In the genomic region with DNA sequence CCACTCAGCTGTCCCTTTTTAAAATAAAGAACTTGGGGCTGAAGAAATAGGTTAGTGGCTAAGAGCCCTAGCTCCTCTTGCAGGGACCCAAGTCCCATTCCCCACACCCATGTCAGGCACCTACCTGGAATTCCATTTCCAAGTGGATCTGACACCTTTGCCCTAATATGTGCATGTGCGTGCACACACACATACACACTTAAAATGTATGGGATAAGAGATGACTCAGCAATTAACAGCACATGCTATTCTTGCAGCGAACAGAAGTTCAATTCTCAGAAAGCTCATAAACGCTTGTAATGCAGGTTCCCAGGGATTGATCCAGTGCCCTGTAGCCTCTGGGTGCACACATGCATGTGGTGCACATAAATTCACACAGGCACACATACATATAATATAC, we compare ENCODE assay signal across 27 mouse cellular contexts. TPM values are rescaled to one million over a fixed set of nuclear protein-coding genes. Genes with fewer than 3 reads are reported as not detected.
DNase-seq lines count a peak whose midpoint lies in the region; ATAC-seq and TF ChIP-seq lines count a peak whose summit lies in the region.
"Had no signal": no experiment of that assay in that cellular context is flagged by ENCODE, and none has a peak within 500 bp of the region (broad histone marks: within the 10 kb centered on the region; RNA-seq: fewer than 3 reads in every experiment).

No protein-coding gene starts in this region.

- intact Hi-C loops in heart, postnatal 36 days (cut with DNase I), result no loop called here

- in situ Hi-C loops in CH12.LX (cut with MboI; ENCODE audit: low pct_ligation_motif_present, low pct_unique_long_range_greater_than_20kb, low sequenced_read_pairs), result loop anchor here (10.0 kb wide), 1 partner anchor 55 kb away; no protein-coding TSS in a partner anchor
- in situ Hi-C loops in ES-E14 (cut with MboI; ENCODE audit: low sequenced_read_pairs in 2 of 2, unreplicated experiment in 2 of 2), result no loop called here

- no peak overlapping the region for H3K27ac ChIP-seq in heart, embryonic 10.5 days
- H3K27ac ChIP-seq in CH12.LX (ENCODE audit: insufficient read depth, low read depth), result no peak overlapping the region
- H3K27ac ChIP-seq in ES-E14 (ENCODE audit: insufficient read depth, low read depth, low read length, poor library complexity, severe bottlenecking), result no peak overlapping the region
- no peak overlapping the region for H3K27ac ChIP-seq in MEL (ENCODE audit: control insufficient read depth, low read depth, low read length)

- H3K4me1 ChIP-seq in heart, embryonic 10.5 days, result peaks cover 13% of the 10 kb centered on the region
- peaks cover 3 to 15% of the 10 kb centered on the region in 2 experiments; a peak in 2 of 4 replicates for H3K4me1 ChIP-seq in CH12.LX (ENCODE audit: control insufficient read depth in 1 of 2, insufficient read depth in 2 of 2)
- H3K4me1 ChIP-seq in ES-E14 (ENCODE audit: control insufficient read depth in 2 of 2, insufficient read depth in 2 of 2, low read length in 2 of 2, poor library complexity in 1 of 2), result peaks cover 0 to 4% of the 10 kb centered on the region in 2 experiments; a peak in 1 of 4 replicates
- no peaks in the 10 kb centered on the region for H3K4me1 ChIP-seq in MEL (ENCODE audit: control insufficient read depth in 1 of 2, insufficient read depth in 2 of 2, low read length in 2 of 2)

- H3K9ac ChIP-seq in CH12.LX (ENCODE audit: insufficient read depth, low read depth) (no peak overlapping the region), ES-E14 (ENCODE audit: insufficient read depth, low read depth, low read length, poor library complexity, severe bottlenecking) (no peak overlapping the region), MEL (ENCODE audit: control insufficient read depth, low read depth, low read length, poor library complexity, severe bottlenecking) (no peak overlapping the region)

- H3K79me2 ChIP-seq in CH12.LX (replicated peaks; ENCODE audit: control insufficient read depth, extremely low read depth, insufficient read depth, poor library complexity, severe bottlenecking) (no peaks in the 10 kb centered on the region), MEL (ENCODE audit: control insufficient read depth, insufficient read depth, low read length, poor library complexity) (no peaks in the 10 kb centered on the region)

- DNase-seq in heart, embryonic 10.5 days (ENCODE audit: low spot score), result peak; percentile 56
- DNase-seq in heart, postnatal 36 days, result no peak
- DNase-seq in CH12.LX (ENCODE audit: extremely low read depth) (no peak), ES-E14 (ENCODE audit: low read depth, low spot score) (no peak), MEL (ENCODE audit: low read depth, low spot score) (no peak)
- no peak for DNase-seq in embryo, embryonic 10 days (ENCODE audit: low spot score)
- DNase-seq in cerebellum, adult 9-11 months, result no peak
- DNase-seq: adrenal gland, adult 2 months; adrenal gland, adult 8-10 months; adrenal gland, postnatal 10 days; adrenal gland, postnatal 14 days; adrenal gland, postnatal 25 days; adrenal gland, postnatal 36 days; B cell, adult 2 months; cerebellum, adult 11 months; cerebellum, adult 11-12 months; cerebellum, adult 18-20 months; cerebellum, adult 2 months; cerebellum, adult 8-10 months had no signal

- TF ChIP-seq RAD21 in CH12.LX (IDR thresholded peaks at IDR 0.05; ENCODE audit: low read depth, low read length), result no peak
- no peak for TF ChIP-seq RAD21 in MEL (IDR thresholded peaks at IDR 0.05; ENCODE audit: low read depth, low read length)

- H3K36me3 ChIP-seq in heart, embryonic 10.5 days, result peaks cover 31% of the 10 kb centered on the region
- H3K36me3 ChIP-seq in CH12.LX (replicated peaks in 1 of 2; ENCODE audit: control insufficient read depth in 1 of 2, insufficient read depth in 1 of 2, low read length in 1 of 2) (peaks cover 16 to 48% of the 10 kb centered on the region in 2 experiments), ES-E14 (ENCODE audit: control insufficient read depth, insufficient read depth, low read length, poor library complexity, severe bottlenecking) (peaks cover 14% of the 10 kb centered on the region), MEL (ENCODE audit: control insufficient read depth in 1 of 2, insufficient read depth in 2 of 2, low read length in 2 of 2) (no peaks in the 10 kb centered on the region)

- H3K27me3 ChIP-seq in heart, embryonic 10.5 days (ENCODE audit: insufficient read depth, poor library complexity, severe bottlenecking), result no peaks in the 10 kb centered on the region
- H3K27me3 ChIP-seq in CH12.LX (replicated peaks), result no peaks in the 10 kb centered on the region
- no peaks in the 10 kb centered on the region for H3K27me3 ChIP-seq in MEL (ENCODE audit: control insufficient read depth in 1 of 2, insufficient read depth in 2 of 2, low read length in 2 of 2)
- H3K27me3 ChIP-seq: Patski had no signal

- ATAC-seq in erythroblast, adult 5-6 weeks (replicated peaks; ENCODE audit: low FRiP score, poor library complexity, severe bottlenecking), result no peak
- ATAC-seq: activated CD4-positive, CD25-positive, alpha-beta regulatory T cell, adult 4 months; CD4-positive, CD25-positive, alpha-beta regulatory T cell, adult 4 months; Patski had no signal

- no peak for TF ChIP-seq EP300 in CH12.LX (IDR thresholded peaks at IDR 0.05; ENCODE audit: low read length)
- no peak for TF ChIP-seq EP300 in MEL (IDR thresholded peaks at IDR 0.05; ENCODE audit: low read depth in 1 of 2, low read length in 2 of 2)

- no peak overlapping the region for H3K4me3 ChIP-seq in heart, embryonic 10.5 days
- H3K4me3 ChIP-seq in CH12.LX (replicated peaks in 1 of 3; ENCODE audit: low read depth in 2 of 3, low read length in 2 of 3, poor library complexity in 1 of 3) (no peak overlapping the region), ES-E14 (ENCODE audit: insufficient read depth in 1 of 2, low read depth in 1 of 2, low read length in 2 of 2, poor library complexity in 1 of 2, severe bottlenecking in 1 of 2) (no peak overlapping the region), MEL (ENCODE audit: control insufficient read depth in 1 of 2, insufficient read depth in 1 of 2, low read depth in 2 of 2, low read length in 2 of 2) (no peak overlapping the region)

- WGBS in heart, embryonic 10.5 days, result 95% methylated on average over 3 of the region's 3 CpGs

- no peak for TF ChIP-seq POLR2A in CH12.LX (IDR thresholded peaks at IDR 0.05; ENCODE audit: low read depth, low read length)
- TF ChIP-seq POLR2A in MEL (IDR thresholded peaks at IDR 0.05; ENCODE audit: control insufficient read depth in 1 of 2, insufficient read depth in 1 of 2, low read depth in 1 of 2, low read length in 2 of 2, poor library complexity in 1 of 2), result no peak

- TF ChIP-seq CTCF in CH12.LX (conservative IDR thresholded peaks at IDR 0.05 in 1 of 2, IDR thresholded peaks at IDR 0.05 in 1 of 2; ENCODE audit: low read depth in 2 of 2, low read length in 2 of 2) (no peak), MEL (IDR thresholded peaks at IDR 0.05 in 2 of 3, conservative IDR thresholded peaks at IDR 0.05 in 1 of 3; ENCODE audit: control insufficient read depth in 1 of 3, insufficient read depth in 1 of 3, low read depth in 2 of 3, low read length in 3 of 3, poor library complexity in 1 of 3, severe bottlenecking in 1 of 3) (no peak)

- dilution Hi-C loops in CH12.LX (cut with MboI; ENCODE audit: extremely low pct_ligation_motif_present, extremely low pct_unique_long_range_greater_than_20kb, low sequenced_read_pairs), result no loop called here

- no peak overlapping the region for H3K4me2 ChIP-seq in CH12.LX (ENCODE audit: insufficient read depth, low read depth, poor library complexity, severe bottlenecking)

- H3K9me3 ChIP-seq in heart, embryonic 10.5 days, result no peaks in the 10 kb centered on the region
- H3K9me3 ChIP-seq in CH12.LX (replicated peaks; ENCODE audit: low read length), result no peaks in the 10 kb centered on the region
- H3K9me3 ChIP-seq in ES-E14 (ENCODE audit: control insufficient read depth, insufficient read depth, low read depth, low read length), result no peaks in the 10 kb centered on the region
- H3K9me3 ChIP-seq in MEL (replicated peaks; ENCODE audit: insufficient read depth, low read length), result no peaks in the 10 kb centered on the region
- H3K9me3 ChIP-seq: G1E had no signal

RNA-seq across cellular contexts. Expression of a gene that starts 15.2 kb away (rescaled TPM):
- 0.08 TPM in 1 of 2 replicates, not detected in the other for polyA plus RNA-seq in heart, embryonic 10.5 days (2016; fragmentation: Nextera tagmentation; extraction: Ambion mirVana)
- total RNA-seq in heart, postnatal 36 days (2021), result not detected
- total RNA-seq in CH12.LX (2012; rRNA removed) (not detected in 2 replicates), CH12.LX (2014; rRNA removed) (not detected in 2 replicates), ES-E14 (2012; rRNA removed) (not detected in 2 replicates), MEL (2012; rRNA removed) (not detected in 2 replicates)
- polyA plus RNA-seq in CH12.LX (2012; ENCODE audit: insufficient read length, low read depth) (0.07 TPM in 2 replicates), MEL (2012; ENCODE audit: insufficient read depth in 1 of 2, insufficient read length in 2 of 2, low read depth in 1 of 2, low replicate concordance in 2 of 2, missing spikeins in 1 of 2) (not detected)
- total RNA-seq in erythroblast, adult 5-6 weeks (2015; ENCODE audit: low replicate concordance), result not detected in 2 replicates
- not detected in 2 replicates for total RNA-seq in erythroblast, adult 5-6 weeks (2017; ENCODE audit: low replicate concordance)
- total RNA-seq: adrenal gland, adult 2 months; adrenal gland, postnatal 10 days; adrenal gland, postnatal 14 days; adrenal gland, postnatal 25 days; adrenal gland, postnatal 36 days; adrenal gland, postnatal 4 days had no signal
- polyA plus RNA-seq: adrenal gland, adult 2 months; brain, embryonic 14.5 days; C2C12; cerebellum, adult 2 months; G1E had no signal

RNA-seq across cellular contexts. Expression of a gene that starts 15.6 kb away (rescaled TPM):
- 66.0 and 89.0 TPM in 2 replicates for polyA plus RNA-seq in heart, embryonic 10.5 days (2016; fragmentation: Nextera tagmentation; extraction: Ambion mirVana)
- total RNA-seq in heart, postnatal 36 days (2021), result 10 to 100 TPM; 52.2 to 59.7 TPM
- total RNA-seq in CH12.LX (2012; rRNA removed), result 13.4 and 19.8 TPM in 2 replicates
- 13.4 and 15.9 TPM in 2 replicates for total RNA-seq in CH12.LX (2014; rRNA removed)
- 22.0 and 23.0 TPM in 2 replicates for polyA plus RNA-seq in CH12.LX (2012; ENCODE audit: insufficient read length, low read depth)
- 17.6 and 26.3 TPM in 2 replicates for total RNA-seq in ES-E14 (2012; rRNA removed)
- 13.1 and 13.2 TPM in 2 replicates for total RNA-seq in MEL (2012; rRNA removed)
- polyA plus RNA-seq in MEL (2012; ENCODE audit: insufficient read depth in 1 of 2, insufficient read length in 2 of 2, low read depth in 1 of 2, low replicate concordance in 2 of 2, missing spikeins in 1 of 2), result 10 to 100 TPM in 1 of 2 experiments, not detected in 1; 32.0 TPM
- 73.8 and 97.2 TPM in 2 replicates for total RNA-seq in erythroblast, adult 5-6 weeks (2015; ENCODE audit: low replicate concordance)
- 63.7 and 104 TPM in 2 replicates for total RNA-seq in erythroblast, adult 5-6 weeks (2017; ENCODE audit: low replicate concordance)

RNA-seq across cellular contexts. Expression of a gene that starts 15.7 kb away (rescaled TPM):
- polyA plus RNA-seq in heart, embryonic 10.5 days (2016; fragmentation: Nextera tagmentation; extraction: Ambion mirVana), result 298 and 356 TPM in 2 replicates
- 100 to 1,000 TPM in 1 of 2 experiments, 10 to 100 TPM in 1; 96.6 to 101 TPM for total RNA-seq in heart, postnatal 36 days (2021)
- total RNA-seq in CH12.LX (2012; rRNA removed) (161 and 196 TPM in 2 replicates), CH12.LX (2014; rRNA removed) (192 and 279 TPM in 2 replicates), ES-E14 (2012; rRNA removed) (174 and 382 TPM in 2 replicates), MEL (2012; rRNA removed) (172 and 186 TPM in 2 replicates)
- polyA plus RNA-seq in CH12.LX (2012; ENCODE audit: insufficient read length, low read depth) (213 and 287 TPM in 2 replicates), MEL (2012; ENCODE audit: insufficient read depth in 1 of 2, insufficient read length in 2 of 2, low read depth in 1 of 2, low replicate concordance in 2 of 2, missing spikeins in 1 of 2) (100 to 1,000 TPM in 1 of 2 experiments, not detected in 1; 320 TPM)
- 58.9 and 78.6 TPM in 2 replicates for total RNA-seq in erythroblast, adult 5-6 weeks (2015; ENCODE audit: low replicate concordance)
- total RNA-seq in erythroblast, adult 5-6 weeks (2017; ENCODE audit: low replicate concordance), result 20.1 and 26.9 TPM in 2 replicates
